Mouse (Mus musculus): ENCODE measurements around the gene Mef2a. TPM values are rescaled to one million over a fixed set of nuclear protein-coding genes. Genes with fewer than 3 reads are reported as not detected.
A peak's percentile ranks its signal among the peaks of the same experiment; 100 is the strongest.
"Not testable (repeated sequence)": the region's sequence is repeated elsewhere in the genome, so short reads cannot be mapped to it uniquely, and the experiment has no call there.

Mef2a gene
- total RNA-seq, 1 experiment from 2014 or later = 57.1 TPM

DNA sequence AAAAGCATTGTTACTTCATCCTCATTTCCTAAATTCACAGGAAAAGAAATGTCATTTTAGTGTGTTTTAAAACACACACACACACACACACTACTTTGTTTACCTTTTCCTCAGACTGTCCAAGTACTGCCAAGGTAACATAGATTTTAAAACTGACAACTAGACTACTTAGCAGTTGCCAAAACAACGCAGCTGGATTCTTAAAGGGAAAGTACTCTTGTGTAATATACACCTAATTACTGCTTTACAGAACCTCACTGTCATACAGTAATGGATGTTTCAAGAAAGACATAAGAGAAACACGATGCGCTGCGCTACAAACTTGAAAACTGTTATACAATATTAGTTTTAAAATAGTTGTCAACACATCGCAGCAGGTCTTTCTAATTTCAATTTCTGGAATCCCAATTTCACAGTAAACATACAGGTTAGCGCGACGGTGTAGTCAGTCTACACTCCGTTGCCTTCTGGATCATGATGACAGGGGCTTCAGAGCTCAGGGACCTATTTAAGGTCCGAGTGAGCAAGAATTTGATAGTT lies 1.2 kb downstream of the Mef2a start:
- DNase-seq = no peak

DNA sequence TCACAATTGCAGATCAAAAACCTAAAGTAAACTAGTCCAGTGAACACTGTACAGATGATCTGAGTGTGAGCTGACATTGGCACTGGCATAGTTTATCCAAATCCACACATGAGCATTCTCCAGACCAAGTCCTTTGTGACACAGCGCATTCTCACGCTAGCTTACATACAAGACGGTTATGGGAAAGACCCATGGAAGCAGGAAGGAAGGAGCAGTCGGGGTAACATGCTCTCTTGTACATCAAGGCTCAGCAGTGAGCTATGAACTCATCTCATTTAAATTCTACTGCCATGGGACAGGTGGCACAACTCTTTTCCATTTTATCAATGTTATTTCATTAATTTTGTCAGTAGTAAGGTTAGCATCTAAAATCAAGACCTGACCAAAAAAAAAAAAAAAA lies 3.0 kb downstream of the Mef2a start:
- no peak for DNase-seq

- DNase-seq = no peak
These were observed 4.3 kb downstream of the Mef2a start for GRCm38 (mm10) chr7:67368394-67368793.

DNA sequence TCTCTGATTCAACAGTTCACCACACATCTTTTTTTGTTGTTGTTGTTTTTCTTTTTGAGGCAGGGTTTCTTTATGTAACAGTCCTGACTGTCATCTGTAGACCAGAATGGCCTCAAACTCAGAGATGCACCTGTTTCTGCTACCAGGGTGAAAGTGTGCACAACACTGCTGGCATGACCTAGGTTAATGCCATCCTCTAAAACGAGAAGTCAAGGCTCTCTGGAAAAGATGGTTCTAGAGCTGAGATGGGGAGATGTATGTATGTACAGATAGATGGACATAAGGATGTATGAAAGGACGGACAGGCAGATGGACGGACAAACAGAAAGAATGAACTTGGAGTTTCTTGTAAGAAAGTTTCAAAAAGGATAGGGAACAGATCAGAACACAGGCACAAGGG lies 12.1 kb downstream of the Mef2a start:
- DNase-seq = no peak

DNA sequence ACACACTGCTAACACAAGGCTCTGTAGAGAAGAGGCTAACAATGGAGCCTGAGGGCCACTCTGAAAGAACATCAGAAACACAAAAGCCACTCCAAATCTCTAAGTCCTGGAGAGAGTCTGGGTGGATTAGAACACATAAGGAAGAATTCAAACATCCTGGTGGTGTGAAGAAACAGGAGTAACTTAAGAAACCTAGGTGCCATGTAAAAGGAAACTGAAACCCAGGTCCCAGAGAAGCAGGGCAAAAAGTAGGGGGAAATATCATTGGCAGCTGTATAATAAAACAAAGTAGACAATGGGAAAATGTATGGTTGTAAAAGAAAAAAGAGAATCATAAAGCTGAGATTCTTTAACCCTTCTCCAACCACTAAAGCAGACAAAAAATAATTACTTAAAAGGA lies 12.8 kb downstream of the Mef2a start:
- no peak for DNase-seq

DNA sequence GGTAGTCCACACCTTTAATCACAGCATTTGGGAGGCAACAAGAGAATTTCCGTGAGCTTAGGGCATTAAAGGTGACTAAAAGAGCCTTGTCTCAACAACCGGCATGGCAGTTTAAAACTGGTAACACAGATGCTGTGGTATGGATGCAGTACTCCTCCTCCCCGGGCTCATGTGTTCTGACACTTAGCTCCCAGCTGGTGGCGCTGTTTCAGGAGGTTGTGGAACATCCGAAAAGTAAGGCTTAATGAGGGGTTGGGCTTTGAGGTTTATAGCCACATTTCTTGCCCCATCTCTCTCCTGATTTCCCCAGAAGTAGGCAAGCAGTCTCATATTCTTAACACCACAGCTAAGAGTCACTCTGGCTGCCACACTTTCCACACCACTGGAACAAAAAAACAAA lies 16.8 kb downstream of the Mef2a start:
- DNase-seq = no peak

DNA sequence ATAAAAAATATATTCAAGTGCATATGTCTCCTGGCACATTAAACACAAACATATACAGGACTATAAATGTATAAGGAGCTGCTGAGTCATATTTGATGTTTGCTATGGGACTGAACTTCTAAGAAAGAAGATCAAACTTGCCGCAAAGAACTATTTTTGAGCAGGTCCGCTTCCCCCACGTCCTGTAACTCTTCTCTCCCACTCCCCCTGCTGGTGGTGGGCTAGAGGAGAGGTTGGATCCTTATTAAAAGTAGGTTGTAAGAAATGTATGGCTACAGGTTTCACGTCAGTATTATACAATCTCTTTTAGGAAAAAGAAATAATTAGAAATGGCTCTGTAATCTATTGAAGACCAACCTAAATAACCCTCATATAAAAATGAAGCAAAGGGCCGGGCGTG lies 19.0 kb downstream of the Mef2a start:
- DNase-seq = no peak

DNA sequence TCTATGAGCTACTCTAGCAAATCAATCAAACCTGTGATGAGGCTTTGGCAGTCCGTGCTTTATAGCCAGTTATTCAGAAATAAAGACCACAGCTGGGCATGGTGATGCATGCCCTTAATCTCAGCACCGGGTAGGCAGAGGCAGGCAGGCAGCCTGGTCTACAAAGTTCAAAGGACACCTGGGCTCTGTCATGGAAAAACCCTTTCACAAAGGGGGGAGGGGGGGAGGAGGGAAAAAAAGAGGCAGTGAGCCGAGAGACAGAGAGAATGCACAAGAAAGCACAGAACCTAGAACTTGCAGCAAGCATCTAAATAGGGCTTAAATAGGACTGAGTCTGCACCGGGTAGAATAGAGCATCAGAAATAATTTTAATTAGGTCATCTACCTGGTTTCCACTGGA lies 19.7 kb downstream of the Mef2a start:
- no peak for DNase-seq

DNA sequence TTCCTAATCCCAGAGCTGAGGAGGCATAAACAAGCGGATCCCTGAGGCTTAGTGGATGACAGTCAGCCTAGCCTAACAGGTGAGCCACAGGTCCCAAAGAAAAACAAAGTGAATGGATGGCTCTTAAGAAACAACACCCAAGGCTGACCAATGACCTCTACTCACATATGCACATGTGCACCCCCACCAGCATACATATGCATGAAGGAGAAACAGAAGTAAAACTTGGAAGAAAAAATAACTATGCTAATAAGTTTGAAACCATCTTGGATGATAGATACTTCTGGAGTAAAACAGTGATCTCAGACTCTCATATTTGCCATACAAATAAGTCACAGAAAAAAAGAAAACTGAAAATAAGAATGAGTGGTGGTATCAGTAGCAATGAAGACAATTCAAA lies 28.2 kb downstream of the Mef2a start:
- no peak for DNase-seq

- no peak for DNase-seq
These were observed 30.5 kb downstream of the Mef2a start for GRCm38 (mm10) chr7:67342067-67342625.

GRCm38 (mm10) chr7:67320359-67320758 lies 52.3 kb downstream of the Mef2a start:
- DNase-seq = no peak

DNA sequence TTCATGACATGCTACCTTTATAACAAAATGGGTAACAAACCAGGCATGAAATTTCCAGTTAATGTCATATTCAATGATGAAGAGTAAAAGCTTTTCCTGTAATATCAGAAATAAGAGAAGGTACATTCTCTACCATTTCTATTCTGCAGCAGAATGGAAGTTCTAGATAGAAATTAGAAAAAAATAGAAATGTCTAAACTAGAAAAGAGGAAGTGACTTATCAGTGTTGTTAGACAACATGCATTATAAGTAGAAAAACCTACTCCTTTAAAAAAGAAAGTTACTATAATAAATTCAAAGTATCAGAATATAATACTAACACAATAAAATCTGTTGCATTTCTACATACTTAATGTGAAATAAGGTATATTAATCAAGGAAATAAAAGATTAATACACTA lies 54.0 kb downstream of the Mef2a start:
- DNase-seq = no peak

GRCm38 (mm10) chr7:67313200-67313599 lies 59.5 kb downstream of the Mef2a start:
- no peak for DNase-seq

- no peak for DNase-seq
These were observed 62.5 kb downstream of the Mef2a start for GRCm38 (mm10) chr7:67310151-67310550.

DNA sequence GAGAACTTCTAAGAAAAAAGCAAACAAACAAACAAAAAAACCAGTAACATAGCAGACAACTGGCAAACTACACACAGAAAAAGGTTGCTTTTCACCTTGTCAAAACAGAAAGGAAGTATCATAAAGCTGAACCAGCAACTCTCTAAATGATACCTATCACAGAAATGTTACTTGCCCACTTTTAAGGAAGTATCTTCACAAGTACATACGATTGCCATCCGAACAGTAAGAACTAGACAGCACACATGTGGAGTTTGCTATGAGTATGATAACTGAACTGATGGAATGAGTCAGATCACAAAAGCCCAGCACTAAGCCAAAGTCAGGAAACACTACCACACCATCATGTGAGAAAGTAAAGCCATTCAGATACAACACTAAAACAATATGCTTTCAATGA lies 64.6 kb downstream of the Mef2a start:
- DNase-seq = no peak

- no peak for DNase-seq
These were observed 65.6 kb downstream of the Mef2a start for GRCm38 (mm10) chr7:67307078-67307477.

- no peak for DNase-seq
These were observed 67.7 kb downstream of the Mef2a start for GRCm38 (mm10) chr7:67304937-67305336.

DNA sequence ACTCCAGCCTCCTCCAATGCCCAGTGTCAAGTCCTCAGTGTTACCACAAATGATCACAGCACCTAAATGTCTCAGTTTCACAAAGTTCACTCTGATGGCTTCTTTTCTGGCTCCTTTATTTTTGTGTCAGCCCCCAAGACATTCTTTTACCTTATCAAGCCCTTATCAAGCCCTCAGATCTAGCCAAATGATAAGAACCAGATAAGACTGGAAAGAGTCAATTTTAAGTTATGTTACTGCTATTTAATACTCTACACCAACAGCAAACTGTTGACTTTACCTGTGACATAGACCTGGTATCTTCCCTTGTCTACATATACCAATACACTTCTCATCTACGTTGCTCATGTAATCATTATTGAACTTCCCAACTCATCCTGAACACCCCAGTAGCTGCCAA lies 76.2 kb downstream of the Mef2a start:
- no peak for DNase-seq

- no peak for DNase-seq
These were observed 81.3 kb downstream of the Mef2a start for GRCm38 (mm10) chr7:67291356-67291755.

DNA sequence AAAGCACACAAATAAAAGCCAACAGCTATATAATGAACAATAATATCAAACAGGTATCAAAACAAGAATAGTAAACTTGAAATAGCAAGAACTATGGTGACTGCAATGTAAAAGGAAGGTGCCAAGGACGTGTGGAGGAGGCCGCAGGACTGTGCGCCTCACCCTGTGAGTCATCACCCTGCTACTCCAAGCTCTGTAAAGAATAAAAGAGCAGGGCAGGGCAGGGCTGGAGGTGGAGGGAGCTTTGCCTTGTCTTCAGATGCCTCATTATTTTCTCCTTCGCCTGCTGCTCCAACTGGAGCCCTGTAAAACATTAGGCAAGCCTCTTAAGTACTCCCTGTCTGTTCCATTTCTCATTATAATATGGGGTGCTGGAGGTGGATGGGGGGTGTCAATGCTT lies 85.2 kb downstream of the Mef2a start:
- DNase-seq = peak; percentile 57

GRCm38 (mm10) chr7:67283581-67283980 lies 89.1 kb downstream of the Mef2a start:
- DNase-seq = no peak

GRCm38 (mm10) chr7:67270447-67270846 lies 102.2 kb downstream of the Mef2a start:
- DNase-seq = not testable (repeated sequence)

DNA sequence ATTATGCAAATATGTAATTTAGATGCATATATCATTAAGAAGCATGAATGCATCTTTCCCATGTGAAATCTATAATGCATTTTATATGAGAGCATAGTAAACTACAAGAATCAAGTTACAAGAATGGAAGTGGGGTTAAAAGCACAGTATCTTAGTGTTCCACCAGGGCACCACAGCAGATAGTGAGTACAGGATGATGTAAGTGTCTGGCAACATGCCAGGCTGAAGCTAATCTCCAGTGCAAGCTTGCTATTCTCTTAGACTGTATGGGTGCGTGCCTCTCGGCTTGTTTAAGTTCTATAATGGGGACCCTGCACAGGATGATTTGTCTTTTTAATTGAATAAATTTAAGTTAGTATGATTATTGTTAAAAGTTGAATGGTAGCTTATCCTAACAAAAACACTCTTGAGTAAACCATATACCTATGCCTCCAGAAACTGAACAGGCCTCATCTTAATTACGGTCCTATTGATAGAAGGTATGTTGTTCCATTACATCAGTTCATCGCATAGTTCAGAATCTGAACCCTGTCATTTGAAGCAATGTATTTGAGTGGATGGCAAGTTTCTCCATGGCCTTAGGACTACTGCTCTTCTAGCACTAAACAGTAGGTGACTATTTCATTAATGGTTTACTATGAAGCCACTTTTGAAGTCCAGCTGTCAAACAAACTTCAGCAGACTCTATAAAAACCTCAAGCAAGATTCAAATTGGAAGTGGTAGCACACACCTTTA lies 112.7 kb downstream of the Mef2a start:
- peak; percentile 81 for DNase-seq

DNA sequence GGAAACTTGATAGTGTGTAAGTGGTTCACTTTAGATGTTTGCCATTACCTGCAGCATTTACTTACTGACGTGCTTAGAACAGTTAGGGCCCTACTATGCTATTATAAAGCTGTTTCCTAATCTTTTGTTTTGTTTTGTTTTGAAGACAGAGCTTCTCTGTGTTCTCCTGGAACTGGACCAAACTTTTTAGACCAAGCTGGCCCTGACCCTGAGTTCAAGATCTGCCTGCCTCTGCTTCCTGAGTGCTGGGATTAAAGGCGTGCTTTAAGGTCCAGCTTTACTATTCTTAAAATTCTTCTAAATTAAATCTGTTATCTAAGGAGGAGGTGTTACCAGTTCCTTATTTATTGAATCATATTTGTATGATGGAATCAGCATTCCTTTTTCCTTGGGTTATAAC lies 126.6 kb downstream of the Mef2a start:
- DNase-seq = no peak
